In the genomic region with DNA sequence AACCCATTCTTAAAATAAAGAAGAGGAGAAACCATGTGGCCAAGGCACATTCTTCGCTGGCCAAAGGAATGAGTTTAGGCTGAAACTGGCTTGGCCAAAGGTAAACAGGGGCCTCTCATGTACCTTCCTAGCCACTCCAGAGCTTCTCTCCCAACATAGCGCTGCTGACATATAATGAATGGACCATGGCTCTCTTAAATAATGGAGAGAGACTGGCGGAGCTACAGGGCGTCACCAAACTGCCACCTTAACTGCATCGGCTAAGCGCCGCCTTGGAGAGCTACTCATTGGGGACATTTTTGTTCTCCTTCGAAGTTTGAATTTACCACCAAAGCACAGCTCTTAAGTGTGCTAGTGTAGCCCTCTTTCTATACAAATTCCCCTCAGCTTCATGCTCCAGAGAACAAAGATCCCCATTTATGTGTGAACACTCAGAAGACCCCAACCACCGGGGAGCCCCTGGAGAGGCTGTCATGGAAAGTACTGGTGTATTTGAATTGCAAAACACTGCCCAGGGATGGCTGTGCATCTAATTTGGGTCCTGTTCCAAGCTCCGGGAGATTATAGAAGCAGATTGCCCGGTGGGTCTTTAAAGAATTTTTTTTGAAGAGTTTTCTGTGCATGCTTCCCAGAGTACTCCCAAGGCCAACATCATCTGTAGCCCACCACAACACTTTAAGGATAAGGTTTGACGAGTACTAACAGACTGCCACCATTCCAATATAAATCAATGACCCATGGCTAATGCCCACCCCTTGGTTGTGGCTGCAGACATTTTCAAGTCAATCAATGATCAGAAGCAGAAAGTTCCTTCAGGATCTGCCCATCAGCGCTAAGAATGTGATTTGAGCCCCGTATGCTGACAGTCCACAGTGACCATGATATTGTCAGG, we compare ENCODE assay signal across 19 mouse cellular contexts.
A peak's percentile ranks its signal among the peaks of the same experiment; 100 is the strongest.
DNase-seq lines count a peak whose midpoint lies in the region; ATAC-seq and TF ChIP-seq lines count a peak whose summit lies in the region.
"Had no signal": no experiment of that assay in that cellular context is flagged by ENCODE, and none has a peak within 500 bp of the region (broad histone marks: within the 10 kb centered on the region; RNA-seq: fewer than 3 reads in every experiment).

No protein-coding gene starts in this region.

- H3K4me1 ChIP-seq in forebrain, embryonic 15.5 days = peaks cover 13% of the 10 kb centered on the region
- H3K4me1 ChIP-seq in hindbrain, postnatal 0 days (ENCODE audit: insufficient read depth, low read length) = no peaks in the 10 kb centered on the region
- H3K4me1 ChIP-seq in midbrain, postnatal 0 days (ENCODE audit: insufficient read depth, low read length) = no peaks in the 10 kb centered on the region
- H3K4me1 ChIP-seq: embryonic facial prominence, embryonic 13.5 days; limb, embryonic 15.5 days had no signal

- DNase-seq in embryo, embryonic 10.5 days (ENCODE audit: low spot score) = peak; percentile 24
- DNase-seq in embryo, embryonic 11 days = no peak
- peak; percentile 17 for DNase-seq in hindbrain, postnatal 0 days (ENCODE audit: low spot score)
- peak; percentile 14 for DNase-seq in midbrain, postnatal 0 days (ENCODE audit: low spot score)
- no peak for DNase-seq in cerebellum, adult 8-10 months
- no peak for DNase-seq in adrenal gland, postnatal 14 days
- no peak for DNase-seq in gastrocnemius, postnatal 14 days
- DNase-seq: adrenal gland, postnatal 36 days; cerebellum, postnatal 36 days; layer of hippocampus, adult 9-11 months; lung, adult 2 months; retina, postnatal 1 day had no signal

- no peak overlapping the region for H3K4me2 ChIP-seq in forebrain, embryonic 15.5 days (replicated peaks)
- no peak overlapping the region for H3K4me2 ChIP-seq in hindbrain, postnatal 0 days (ENCODE audit: low read depth, low read length)
- H3K4me2 ChIP-seq in midbrain, postnatal 0 days (ENCODE audit: low read depth, low read length, poor library complexity, severe bottlenecking) = no peak overlapping the region
- H3K4me2 ChIP-seq: embryonic facial prominence, embryonic 13.5 days; limb, embryonic 15.5 days had no signal

- H3K36me3 ChIP-seq in forebrain, embryonic 15.5 days = no peaks in the 10 kb centered on the region
- no peaks in the 10 kb centered on the region for H3K36me3 ChIP-seq in hindbrain, postnatal 0 days (ENCODE audit: insufficient read depth, low read length)
- no peaks in the 10 kb centered on the region for H3K36me3 ChIP-seq in midbrain, postnatal 0 days (ENCODE audit: insufficient read depth, low read length)
- H3K36me3 ChIP-seq: embryonic facial prominence, embryonic 13.5 days; heart, embryonic 10.5 days; limb, embryonic 15.5 days had no signal

- H3K9me3 ChIP-seq in forebrain, embryonic 15.5 days = no peaks in the 10 kb centered on the region
- H3K9me3 ChIP-seq in hindbrain, postnatal 0 days (ENCODE audit: low read length) = no peaks in the 10 kb centered on the region
- H3K9me3 ChIP-seq in midbrain, postnatal 0 days (ENCODE audit: low read length) = no peaks in the 10 kb centered on the region
- H3K9me3 ChIP-seq: embryonic facial prominence, embryonic 13.5 days; heart, embryonic 10.5 days; limb, embryonic 15.5 days had no signal

- WGBS in forebrain, embryonic 15.5 days = 45% methylated on average over 14 of the region's 14 CpGs
- 41% methylated on average over 14 of the region's 14 CpGs for WGBS in hindbrain, postnatal 0 days
- WGBS in midbrain, postnatal 0 days = 40% methylated on average over 14 of the region's 14 CpGs

- intact Hi-C loops in gastrocnemius, postnatal 14 days (cut with DNase I; ENCODE audit: low total_unique reads) = no loop called here

- no peak overlapping the region for H3K4me3 ChIP-seq in forebrain, embryonic 15.5 days
- H3K4me3 ChIP-seq in hindbrain, postnatal 0 days (ENCODE audit: low read length) = no peak overlapping the region
- H3K4me3 ChIP-seq in midbrain, postnatal 0 days (ENCODE audit: low read depth, low read length) = no peak overlapping the region
- H3K4me3 ChIP-seq: embryonic facial prominence, embryonic 13.5 days; heart, embryonic 10.5 days; limb, embryonic 15.5 days had no signal

- no peak for TF ChIP-seq CTCF in hindbrain, postnatal 0 days (IDR thresholded peaks at IDR 0.05; ENCODE audit: low read depth)
- TF ChIP-seq CTCF in midbrain, postnatal 0 days (IDR thresholded peaks at IDR 0.05) = no peak

- H3K27ac ChIP-seq in forebrain, embryonic 15.5 days (replicated peaks) = peak overlapping the region; percentile 16; the same call in 1 of the 2 replicates
- H3K27ac ChIP-seq in hindbrain, postnatal 0 days = no peak overlapping the region
- no peak overlapping the region for H3K27ac ChIP-seq in midbrain, postnatal 0 days (ENCODE audit: low read depth, low read length)
- H3K27ac ChIP-seq: embryonic facial prominence, embryonic 13.5 days; heart, embryonic 10.5 days; kidney, postnatal 0 days; limb, embryonic 15.5 days had no signal

- no peak overlapping the region for H3K9ac ChIP-seq in forebrain, embryonic 15.5 days (replicated peaks)
- no peak overlapping the region for H3K9ac ChIP-seq in hindbrain, postnatal 0 days (replicated peaks; ENCODE audit: low read length)
- H3K9ac ChIP-seq in midbrain, postnatal 0 days (replicated peaks; ENCODE audit: low read length, poor library complexity, severe bottlenecking) = no peak overlapping the region
- H3K9ac ChIP-seq: embryonic facial prominence, embryonic 13.5 days; limb, embryonic 15.5 days had no signal

- no peaks in the 10 kb centered on the region for H3K27me3 ChIP-seq in forebrain, embryonic 15.5 days
- no peaks in the 10 kb centered on the region for H3K27me3 ChIP-seq in hindbrain, postnatal 0 days (ENCODE audit: insufficient read depth, low read length)
- no peaks in the 10 kb centered on the region for H3K27me3 ChIP-seq in midbrain, postnatal 0 days (ENCODE audit: insufficient read depth, low read length)
- H3K27me3 ChIP-seq: CH12.LX; embryonic facial prominence, embryonic 13.5 days; limb, embryonic 15.5 days had no signal

- peak; percentile 79 for ATAC-seq in forebrain, embryonic 15.5 days (replicated peaks)
- ATAC-seq in hindbrain, postnatal 0 days = no peak
- no peak for ATAC-seq in midbrain, postnatal 0 days (ENCODE audit: low FRiP score)
- ATAC-seq: intestine, embryonic 16.5 days had no signal

Comparison
In these comparisons a context has a peak if more than half of its experiments do, and no peak if none do; other contexts are left out.
1. DNase-seq: peak in embryo, embryonic 10.5 days (single experiment), hindbrain, postnatal 0 days (single experiment) and midbrain, postnatal 0 days (single experiment); none in embryo, embryonic 11 days (single experiment), cerebellum, adult 8-10 months (single experiment), adrenal gland, postnatal 14 days (single experiment) and gastrocnemius, postnatal 14 days (single experiment).